Mouse (Mus musculus): Measurements from ENCODE around the gene Ntsr1. TPM values are rescaled to one million over a fixed set of nuclear protein-coding genes. Genes with fewer than 3 reads are reported as not detected.

The Ntsr1 gene
- total RNA-seq (2014; rRNA removed; ENCODE audit: low replicate concordance): 0.08 and 1.1 TPM in 2 replicates
- 0.40 and 0.75 TPM in 2 replicates for polyA plus RNA-seq (2015; fragmentation: Nextera tagmentation; extraction: Ambion mirVana)

DNA sequence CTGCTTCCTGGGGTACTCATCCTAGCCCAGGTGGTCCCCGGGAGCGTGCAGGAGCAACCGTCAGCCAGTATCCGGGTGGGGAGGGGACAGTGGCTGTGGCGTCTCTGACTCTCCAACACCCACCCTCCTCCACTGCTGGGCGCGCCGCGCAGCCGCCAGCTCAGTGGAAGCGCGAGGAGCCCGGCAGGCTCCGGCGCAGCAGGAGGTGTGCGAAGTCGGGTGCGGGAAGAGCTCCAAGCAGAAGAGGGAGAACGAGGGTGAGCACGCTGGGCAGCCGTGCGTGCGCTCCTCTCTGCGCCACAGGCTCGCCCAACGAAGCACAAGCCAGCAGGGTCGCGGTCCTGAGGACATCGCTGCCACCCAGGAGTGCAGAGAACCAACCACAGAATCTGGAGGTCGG lies at the start of gene Ntsr1:
Gene Ntsr1, plus strand, starts transcription at position 236 of the 400 bp plus-strand sequence.
- H3K27ac ChIP-seq (ENCODE audit: low read depth): no peak within 1 kb of the TSS
- no peak for DNase-seq (ENCODE audit: low spot score)

DNA sequence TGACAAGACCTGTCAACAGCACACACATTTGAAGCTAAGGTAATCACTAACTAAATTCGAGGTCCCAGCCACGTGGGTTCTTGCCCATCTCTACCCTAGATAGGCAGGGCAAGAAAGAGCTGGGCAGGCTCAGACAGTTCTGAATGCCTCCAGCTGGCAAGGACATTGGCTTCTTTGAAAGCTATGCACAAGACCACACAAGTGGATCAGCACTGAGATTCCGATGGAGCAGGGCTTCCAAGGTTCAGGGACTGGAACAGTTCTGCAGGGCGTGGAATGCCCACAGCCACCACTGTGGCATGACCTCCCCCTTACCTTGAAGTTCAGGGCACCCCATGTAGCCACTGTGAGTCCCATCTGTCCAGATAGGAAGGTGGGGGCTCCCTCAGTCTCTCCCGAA lies 49.2 kb upstream of the Ntsr1 start:
- H3K9ac ChIP-seq (replicated peaks; ENCODE audit: low read depth, low read length): no peak overlapping the region
- H3K36me3 ChIP-seq (replicated peaks; ENCODE audit: control insufficient read depth, insufficient read depth, low read length): no peaks in the 10 kb centered on the region
- no peak overlapping the region for H3K27ac ChIP-seq (ENCODE audit: low read depth)
- DNase-seq (ENCODE audit: low spot score) (no peak), ATAC-seq (ENCODE audit: insufficient read depth, low read depth) (no peak)
- H3K4me2 ChIP-seq (ENCODE audit: low read depth, low read length): no peak overlapping the region
- TF ChIP-seq EP300 (IDR thresholded peaks at IDR 0.05; ENCODE audit: low read depth) (no peak), CTCF (IDR thresholded peaks at IDR 0.05; ENCODE audit: low read depth) (no peak)
- H3K4me3 ChIP-seq (ENCODE audit: low read depth, low read length): no peak overlapping the region
- 71% methylated on average over 5 of the region's 5 CpGs for whole genome bisulfite sequencing
- peaks cover 1% of the 10 kb centered on the region; the same call in 1 of the 2 replicates for H3K4me1 ChIP-seq (ENCODE audit: control insufficient read depth, insufficient read depth)
- no peaks in the 10 kb centered on the region for H3K27me3 ChIP-seq (ENCODE audit: control insufficient read depth, insufficient read depth, low read length)
- H3K9me3 ChIP-seq (replicated peaks; ENCODE audit: control insufficient read depth, low read length): no peaks in the 10 kb centered on the region

More for the DNA sequence above, at the start of gene Ntsr1:
- TF ChIP-seq CTCF (IDR thresholded peaks at IDR 0.05; ENCODE audit: low read depth): no peak
- no peak for TF ChIP-seq EP300 (IDR thresholded peaks at IDR 0.05; ENCODE audit: low read depth)
- WGBS: under 1% methylated on average over 27 of the region's 30 CpGs
- H3K4me1 ChIP-seq (ENCODE audit: control insufficient read depth, insufficient read depth): no peaks in the 10 kb centered on the region
- H3K4me2 ChIP-seq (ENCODE audit: low read depth, low read length): peak within 1 kb of the TSS; percentile 45
- H3K36me3 ChIP-seq (replicated peaks; ENCODE audit: control insufficient read depth, insufficient read depth, low read length): no peaks in the 10 kb centered on the region
- peaks cover 45% of the 10 kb centered on the region for H3K27me3 ChIP-seq (ENCODE audit: control insufficient read depth, insufficient read depth, low read length)
- ATAC-seq (ENCODE audit: insufficient read depth, low read depth): no peak
- no peaks in the 10 kb centered on the region for H3K9me3 ChIP-seq (replicated peaks; ENCODE audit: control insufficient read depth, low read length)
- H3K9ac ChIP-seq (replicated peaks; ENCODE audit: low read depth, low read length): no peak within 1 kb of the TSS
- H3K4me3 ChIP-seq (ENCODE audit: low read depth, low read length): peak within 1 kb of the TSS; percentile 29

DNA sequence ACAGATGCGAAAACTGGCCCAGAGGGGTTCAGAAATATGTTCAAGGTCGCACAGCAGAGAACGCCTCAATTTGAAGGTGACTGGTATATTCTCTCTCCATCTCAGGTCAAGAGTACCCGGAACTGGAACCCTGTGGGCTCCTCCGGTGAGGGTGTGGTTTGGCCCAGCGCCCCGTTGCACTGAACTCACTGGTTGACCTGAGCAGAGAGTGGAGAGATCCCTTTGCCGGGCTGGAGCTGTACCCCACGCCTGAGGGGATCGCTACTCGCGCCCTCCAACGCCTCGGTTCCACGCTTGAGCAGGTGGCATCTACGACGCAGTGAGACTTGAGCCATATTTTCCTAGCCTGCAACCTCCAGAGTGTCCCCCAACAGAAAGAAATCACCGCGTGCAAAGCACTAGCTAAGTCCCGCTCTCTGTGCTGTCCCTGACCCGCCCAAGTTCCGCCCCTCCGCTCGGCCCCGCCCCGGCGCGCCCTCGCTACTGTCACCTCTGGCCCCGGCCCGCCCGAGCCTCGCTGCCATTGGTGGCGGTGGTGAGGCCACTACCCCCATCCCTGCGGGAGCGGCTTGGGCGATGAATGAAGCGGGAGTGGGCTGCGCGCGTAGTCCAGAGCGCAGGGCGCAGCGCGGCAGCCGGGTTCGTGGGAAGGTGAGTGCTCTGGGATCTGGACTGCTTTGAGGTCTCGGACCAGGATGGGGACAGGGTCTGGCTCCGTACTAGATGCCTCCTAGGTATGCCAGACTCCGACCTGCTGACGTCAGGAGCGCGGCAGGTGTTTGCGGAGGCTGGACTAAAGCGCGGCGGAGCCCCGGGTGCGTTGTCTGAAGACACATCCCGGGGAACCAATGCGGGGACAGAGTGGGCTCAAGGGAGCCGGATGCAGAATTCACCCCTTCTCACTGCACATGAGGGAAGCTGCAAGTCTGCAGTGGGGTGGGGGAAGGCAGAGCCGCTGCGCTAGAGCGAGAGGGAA lies 43.8 kb upstream of the Ntsr1 start, which contains the start of gene Slco4a1:
Gene Slco4a1, plus strand, starts transcription at position 523 of the 976 bp plus-strand sequence.
- peak within 1 kb of the TSS; percentile 68 for H3K4me2 ChIP-seq (ENCODE audit: low read depth, low read length)
- no peaks in the 10 kb centered on the region for H3K36me3 ChIP-seq (replicated peaks; ENCODE audit: control insufficient read depth, insufficient read depth, low read length)
- peaks cover 20% of the 10 kb centered on the region for H3K27me3 ChIP-seq (ENCODE audit: control insufficient read depth, insufficient read depth, low read length)
- 2% methylated on average over 65 of the region's 65 CpGs for WGBS
- ATAC-seq (ENCODE audit: insufficient read depth, low read depth) (peak; percentile 93), DNase-seq (ENCODE audit: low spot score) (peak; percentile 65)
- peak within 1 kb of the TSS; percentile 45 for H3K4me3 ChIP-seq (ENCODE audit: low read depth, low read length)
- no peak within 1 kb of the TSS for H3K27ac ChIP-seq (ENCODE audit: low read depth)
- H3K9me3 ChIP-seq (replicated peaks; ENCODE audit: control insufficient read depth, low read length): no peaks in the 10 kb centered on the region
- TF ChIP-seq EP300 (IDR thresholded peaks at IDR 0.05; ENCODE audit: low read depth) (no peak), CTCF (IDR thresholded peaks at IDR 0.05; ENCODE audit: low read depth) (no peak)
- peaks cover 10% of the 10 kb centered on the region; the same call in 1 of the 2 replicates for H3K4me1 ChIP-seq (ENCODE audit: control insufficient read depth, insufficient read depth)
- H3K9ac ChIP-seq (replicated peaks; ENCODE audit: low read depth, low read length): no peak within 1 kb of the TSS; the same call in 1 of the 2 replicates

DNA sequence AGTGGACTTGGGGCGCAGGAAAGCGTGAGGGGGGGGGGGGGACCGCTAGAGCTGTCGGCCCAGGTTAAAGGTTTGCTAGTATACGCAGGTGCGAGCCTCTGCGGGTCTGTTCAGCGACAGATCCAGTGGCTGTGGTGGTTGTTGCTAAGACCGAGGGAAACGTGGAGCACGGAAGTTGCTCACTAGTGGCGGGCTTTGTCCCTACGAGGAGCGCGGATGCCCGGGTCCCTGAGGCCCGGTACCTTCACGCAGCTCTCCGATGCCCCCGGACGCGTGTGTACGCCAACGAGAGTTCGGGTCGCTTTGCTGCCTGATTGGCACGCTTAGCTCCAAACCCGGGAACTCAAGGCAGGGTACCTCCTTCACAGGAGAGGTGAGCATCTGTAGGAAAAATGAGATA lies 43.1 kb upstream of the Ntsr1 start:
- no peak overlapping the region; the same call in 1 of the 2 replicates for H3K9ac ChIP-seq (replicated peaks; ENCODE audit: low read depth, low read length)
- 2% methylated on average over 24 of the region's 28 CpGs for WGBS
- no peak for TF ChIP-seq EP300 (IDR thresholded peaks at IDR 0.05; ENCODE audit: low read depth)
- no peak for TF ChIP-seq CTCF (IDR thresholded peaks at IDR 0.05; ENCODE audit: low read depth)

DNA sequence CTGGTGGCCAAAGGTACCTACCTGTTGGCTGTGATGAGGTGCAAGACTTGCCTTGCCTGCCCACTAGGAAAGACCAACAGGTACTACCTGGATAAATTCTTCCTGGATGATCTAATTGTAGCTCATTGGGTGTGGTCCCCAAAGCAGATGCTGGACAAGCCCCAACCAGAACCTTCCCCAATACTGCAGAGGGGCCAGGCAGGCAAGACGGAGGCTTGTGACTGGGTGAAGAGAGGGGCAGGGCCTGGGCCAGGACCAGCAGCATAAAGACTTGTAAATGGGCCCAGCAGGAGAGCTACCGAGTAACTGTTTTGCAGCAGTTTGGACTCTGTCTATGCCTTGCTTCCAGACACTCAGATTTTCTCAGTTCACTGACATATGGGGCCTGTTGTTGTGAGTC lies 42.1 kb upstream of the Ntsr1 start:
- ATAC-seq (ENCODE audit: insufficient read depth, low read depth): no peak
- no peaks in the 10 kb centered on the region for H3K36me3 ChIP-seq (replicated peaks; ENCODE audit: control insufficient read depth, insufficient read depth, low read length)
- no peak overlapping the region for H3K9ac ChIP-seq (replicated peaks; ENCODE audit: low read depth, low read length)
- 74% methylated on average over 2 of the region's 2 CpGs for WGBS
- TF ChIP-seq EP300 (IDR thresholded peaks at IDR 0.05; ENCODE audit: low read depth) (no peak), CTCF (IDR thresholded peaks at IDR 0.05; ENCODE audit: low read depth) (no peak)
- peaks cover 10% of the 10 kb centered on the region; the same call in 1 of the 2 replicates for H3K4me1 ChIP-seq (ENCODE audit: control insufficient read depth, insufficient read depth)
- H3K4me2 ChIP-seq (ENCODE audit: low read depth, low read length): no peak overlapping the region
- H3K27ac ChIP-seq (ENCODE audit: low read depth): no peak overlapping the region
- no peaks in the 10 kb centered on the region for H3K9me3 ChIP-seq (replicated peaks; ENCODE audit: control insufficient read depth, low read length)
- H3K27me3 ChIP-seq (ENCODE audit: control insufficient read depth, insufficient read depth, low read length): peaks cover 20% of the 10 kb centered on the region
- no peak for DNase-seq (ENCODE audit: low spot score)
- H3K4me3 ChIP-seq (ENCODE audit: low read depth, low read length): no peak overlapping the region

More for the DNA sequence above, 43.1 kb upstream of the Ntsr1 start:
- Histone ChIP-seq H3K36me3 (replicated peaks; ENCODE audit: control insufficient read depth, insufficient read depth, low read length) (no peaks in the 10 kb centered on the region), H3K4me3 (ENCODE audit: low read depth, low read length) (peak overlapping the region; percentile 45), H3K27ac (ENCODE audit: low read depth) (no peak overlapping the region), H3K27me3 (ENCODE audit: control insufficient read depth, insufficient read depth, low read length) (peaks cover 20% of the 10 kb centered on the region), H3K9me3 (replicated peaks; ENCODE audit: control insufficient read depth, low read length) (no peaks in the 10 kb centered on the region), H3K4me2 (ENCODE audit: low read depth, low read length) (peak overlapping the region; percentile 68), H3K4me1 (ENCODE audit: control insufficient read depth, insufficient read depth) (peaks cover 10% of the 10 kb centered on the region; the same call in 1 of the 2 replicates)
- DNase-seq (ENCODE audit: low spot score): no peak
- ATAC-seq (ENCODE audit: insufficient read depth, low read depth): no peak

All from heart, postnatal 0 days (tissue).